Mouse (Mus musculus) G1E (cell line): ENCODE data around the gene Gm40460.

Experiments used
- CTCF ChIP-seq: IDR thresholded peaks from 2 replicates; pipeline ENCODE4 v1.5.1; 2012; ENCODE audit warnings: low read depth, low read length, inconsistent platforms, mixed read lengths
- GATA1 ChIP-seq: IDR thresholded peaks from 2 replicates; pipeline ENCODE4 v1.6.1; 2012; ENCODE audit warnings: borderline replicate concordance, low read length, inconsistent platforms, mixed read lengths
- GATA2 ChIP-seq: IDR thresholded peaks from 2 replicates; pipeline ENCODE4 v1.6.1; 2012; ENCODE audit warnings: low read depth, low read length, inconsistent platforms, borderline replicate concordance
- POLR2AphosphoS5 ChIP-seq: IDR thresholded peaks from 2 replicates; pipeline ENCODE4 v1.6.1; 2012; ENCODE audit warnings: low read depth, low read length, inconsistent platforms; ENCODE audit not compliant: insufficient replicate concordance
- TAL1 ChIP-seq: conservative IDR thresholded peaks from 2 replicates; pipeline ENCODE4 v1.6.1; 2012; ENCODE audit warnings: low read depth, low read length, inconsistent platforms, mixed read lengths

DNA sequence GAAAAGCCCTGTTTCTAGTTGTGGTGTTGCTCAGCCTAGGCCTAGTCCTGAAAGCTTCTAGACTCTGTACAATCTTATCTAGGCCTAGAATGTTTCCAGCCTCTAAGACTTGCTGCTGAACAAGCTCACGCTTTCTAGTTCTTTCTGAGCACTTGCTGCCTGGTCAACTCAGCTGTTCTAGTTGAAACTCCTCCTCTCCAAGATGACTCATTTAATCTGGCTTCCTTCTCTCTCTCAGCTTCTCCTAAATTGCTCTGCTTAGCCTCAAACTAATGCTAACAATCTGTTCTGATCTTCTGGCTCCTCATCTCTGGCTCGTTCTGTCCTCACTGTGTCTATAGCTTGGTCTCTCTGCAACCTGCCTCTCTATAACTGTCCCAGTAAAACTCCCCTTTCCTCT lies 42.1 kb downstream of the Gm40460 start:
- TF ChIP-seq CTCF (no peak), GATA1 (no peak), TAL1 (no peak), GATA2 (no peak), POLR2AphosphoS5 (no peak)
